Mouse (Mus musculus) induced T-regulatory cell, adult 2 months (primary cell): ENCODE results near the gene Zfp710.

Experiments
- DNase-seq: peaks from one replicate; pipeline ENCODE4 v3.0.0-alpha.2; 2012; ENCODE audit warnings: low read depth

Gene Zfp710

DNA sequence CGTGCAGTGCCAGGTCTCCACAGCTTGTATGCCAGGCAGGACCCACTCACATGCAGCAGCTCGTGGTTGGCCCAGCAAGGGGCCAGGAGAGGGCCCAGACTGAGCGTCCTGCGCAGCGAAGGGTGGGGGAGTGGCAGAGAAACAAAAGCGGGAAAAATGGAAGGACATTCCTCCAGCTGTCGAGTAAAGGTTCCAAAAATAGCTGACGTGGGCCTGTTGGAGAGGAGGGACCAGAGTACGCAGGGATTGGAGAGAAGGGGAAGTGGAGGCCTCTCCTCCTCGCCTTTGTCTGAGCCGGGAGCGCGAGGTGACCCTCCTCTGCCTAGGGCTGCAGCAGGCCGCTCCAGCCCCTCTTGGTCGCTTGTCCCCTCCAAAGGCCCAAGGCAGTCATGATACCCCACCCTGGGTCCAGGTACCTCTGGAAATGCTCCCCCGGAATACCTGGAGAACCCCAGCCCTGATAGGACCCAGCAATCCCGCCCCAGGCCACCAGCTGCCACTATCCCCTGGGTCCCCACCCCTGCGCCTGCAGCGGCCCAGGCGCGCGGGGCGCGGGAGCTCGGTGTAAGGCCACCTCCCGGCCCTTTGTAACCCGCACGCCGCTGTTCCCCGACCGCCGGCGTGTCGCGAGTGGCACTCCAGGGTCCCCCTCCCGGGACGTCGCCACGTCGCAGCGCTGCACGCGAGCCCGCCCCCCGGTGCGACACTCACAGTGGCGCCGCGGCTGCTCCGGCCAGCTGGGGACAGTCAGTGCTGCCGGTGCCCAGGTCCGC, 90.0 kb downstream of the Zfp710 start:
- DNase-seq, result no peak

- DNase-seq, result peak; percentile 87
Measured at GRCm38 (mm10) chr7:80115224-80115590, 90.6 kb downstream of the Zfp710 start, which contains the start of gene Idh2. Gene Idh2, minus strand, starts transcription at chr7:80115392.

- DNase-seq, result no peak
Measured at GRCm38 (mm10) chr7:80116158-80116557, 91.5 kb downstream of the Zfp710 start.

DNA sequence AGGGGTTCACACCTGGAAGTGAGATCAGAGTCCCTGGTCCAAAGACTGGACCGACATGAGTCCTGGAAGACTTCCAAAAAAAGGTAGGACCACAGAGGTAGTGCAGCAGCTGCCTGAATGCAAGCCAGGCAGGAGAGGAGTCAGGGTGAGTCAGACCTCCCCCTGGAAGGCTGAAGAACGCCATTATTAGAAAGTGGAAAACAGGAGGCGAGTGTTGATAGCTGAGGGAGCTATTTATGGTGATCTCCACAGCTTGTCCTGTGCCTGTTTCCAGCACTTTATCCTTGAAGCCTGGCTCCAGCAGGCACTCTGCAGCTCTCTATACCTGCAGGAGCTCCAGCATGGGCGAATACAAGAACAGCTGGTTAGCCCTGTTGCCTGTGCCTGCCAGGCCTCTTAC, 94.6 kb downstream of the Zfp710 start:
- DNase-seq, result no peak

DNA sequence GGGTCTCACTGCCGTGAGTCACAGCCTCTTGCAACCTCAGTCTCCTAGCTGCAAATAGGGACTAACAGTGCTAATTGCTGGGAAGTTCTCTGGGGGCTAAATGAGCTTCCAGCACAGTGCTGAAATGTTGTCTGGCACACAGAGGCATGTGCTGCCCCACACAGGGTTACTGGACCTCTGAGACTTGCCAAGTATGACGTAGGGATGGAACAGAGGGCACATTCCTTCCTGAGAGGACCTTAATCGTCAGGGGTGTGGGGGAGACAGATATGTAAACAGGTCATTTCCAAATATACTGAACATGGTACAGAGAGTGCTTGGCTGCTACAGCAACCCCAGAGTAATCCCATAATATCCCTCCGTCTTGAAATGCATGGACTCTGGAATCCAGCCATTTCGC, 96.5 kb downstream of the Zfp710 start:
- DNase-seq, result no peak

GRCm38 (mm10) chr7:80123115-80123514, 98.5 kb downstream of the Zfp710 start:
- DNase-seq, result peak; percentile 49

DNA sequence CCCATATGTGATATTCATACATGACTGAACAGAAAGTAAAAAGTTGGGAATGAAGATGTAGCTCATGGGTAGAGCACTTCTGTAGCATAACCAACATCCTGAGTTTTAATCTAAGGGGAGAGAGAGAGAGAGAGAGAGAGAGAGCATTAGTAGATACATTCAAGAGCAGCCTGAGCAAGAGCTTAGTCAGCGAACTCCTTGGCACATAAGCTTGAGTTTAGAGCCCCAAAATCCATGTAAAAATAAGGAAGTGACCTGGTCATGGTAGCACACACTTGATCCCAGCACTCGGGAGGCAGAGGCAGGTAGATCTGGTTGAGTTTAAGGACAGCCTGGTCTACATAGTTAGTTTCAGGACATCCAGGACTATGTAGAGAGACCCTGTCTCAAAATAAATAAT, 99.1 kb downstream of the Zfp710 start:
- no peak for DNase-seq

GRCm38 (mm10) chr7:80129278-80129677, 104.7 kb downstream of the Zfp710 start:
- no peak for DNase-seq

DNA sequence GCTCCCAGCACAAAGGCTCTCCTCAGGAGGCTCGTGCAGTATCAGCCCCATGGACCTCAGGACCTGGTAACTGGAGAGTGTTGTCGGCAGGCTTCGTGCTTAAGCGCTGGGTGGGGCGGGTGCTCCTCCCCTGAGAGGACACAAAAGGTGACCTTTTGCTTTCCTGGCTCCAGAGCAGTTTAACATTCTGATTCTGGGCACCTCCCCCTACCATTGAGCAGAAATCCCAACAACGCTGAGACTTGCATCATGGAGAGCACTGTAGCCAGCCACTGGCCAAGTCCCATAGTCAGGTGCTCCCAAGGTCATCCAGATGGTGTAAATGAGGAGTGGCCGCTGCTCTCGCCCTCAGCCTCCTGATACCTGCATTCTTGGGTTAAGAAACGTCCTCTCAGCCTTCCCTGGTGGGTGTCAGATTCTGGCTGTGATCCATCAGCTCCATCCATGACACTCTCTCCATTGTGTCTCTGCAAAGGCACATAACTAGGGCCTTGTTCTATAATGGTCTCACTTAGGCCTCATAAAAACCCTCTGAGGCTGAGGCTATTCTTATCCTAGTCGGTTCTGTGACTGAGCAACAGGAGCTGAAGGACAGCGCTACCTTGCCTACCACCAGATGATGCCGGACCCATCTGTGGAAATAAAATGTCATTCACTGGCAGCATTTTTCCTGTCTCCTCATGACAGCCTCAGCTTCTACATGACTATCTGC, 105.9 kb downstream of the Zfp710 start:
- DNase-seq, result no peak

- DNase-seq, result peak; percentile 44
Measured at GRCm38 (mm10) chr7:80131315-80131714, 106.7 kb downstream of the Zfp710 start.

DNA sequence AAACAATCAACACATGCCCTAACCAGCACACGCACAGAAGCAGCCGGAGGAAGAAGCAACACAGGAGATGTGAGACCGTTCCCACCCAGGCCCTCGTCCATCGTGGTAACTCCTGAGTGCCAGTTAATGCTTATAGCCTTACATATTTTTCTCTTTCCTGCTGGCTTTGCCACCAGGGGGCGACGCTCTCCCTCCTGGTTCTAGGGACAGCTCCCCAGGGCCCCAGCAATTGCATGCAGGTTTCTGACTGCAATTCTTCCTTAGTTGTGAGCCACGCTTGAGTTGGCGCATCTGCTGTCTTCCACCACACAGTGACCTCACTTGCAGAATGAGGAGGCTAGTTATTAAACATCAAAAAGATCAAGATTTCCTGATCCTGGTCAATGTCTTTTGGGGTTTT, 107.9 kb downstream of the Zfp710 start:
- DNase-seq, result peak; percentile 87

DNA sequence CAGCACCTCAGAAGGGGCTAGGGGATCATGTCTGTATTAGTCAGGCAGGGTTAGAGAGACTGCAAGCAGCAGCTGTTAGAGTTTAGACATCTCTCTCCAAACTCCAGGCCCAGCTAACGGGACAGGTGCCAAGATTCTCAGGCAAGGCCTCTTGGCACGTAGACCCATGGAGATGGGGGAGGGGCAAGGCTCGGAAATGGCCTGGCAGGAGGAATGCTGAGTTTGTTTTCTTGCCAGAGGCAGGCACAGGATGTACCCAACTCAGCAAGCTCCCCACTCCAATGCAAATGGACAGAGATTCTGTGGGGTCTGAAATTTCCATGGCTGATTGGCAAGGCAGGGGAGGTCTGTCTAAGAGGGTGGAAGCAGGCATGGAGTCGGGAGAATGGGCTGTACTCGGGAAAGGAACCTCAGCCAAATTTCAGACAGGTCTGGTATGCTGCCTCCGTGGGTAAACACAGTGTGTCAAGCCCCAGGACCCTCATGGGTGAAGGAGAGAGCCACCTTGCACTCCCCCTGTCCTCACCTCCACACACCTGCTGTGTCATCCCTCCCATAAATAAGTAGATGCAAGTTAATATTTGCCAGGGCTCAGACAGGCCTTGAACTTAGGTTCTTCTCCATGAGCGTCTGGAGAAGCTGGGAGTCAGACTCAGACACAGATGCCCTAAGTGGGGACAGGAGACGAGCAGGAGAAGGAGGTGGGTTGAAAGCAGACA, 110.0 kb downstream of the Zfp710 start:
- no peak for DNase-seq

DNA sequence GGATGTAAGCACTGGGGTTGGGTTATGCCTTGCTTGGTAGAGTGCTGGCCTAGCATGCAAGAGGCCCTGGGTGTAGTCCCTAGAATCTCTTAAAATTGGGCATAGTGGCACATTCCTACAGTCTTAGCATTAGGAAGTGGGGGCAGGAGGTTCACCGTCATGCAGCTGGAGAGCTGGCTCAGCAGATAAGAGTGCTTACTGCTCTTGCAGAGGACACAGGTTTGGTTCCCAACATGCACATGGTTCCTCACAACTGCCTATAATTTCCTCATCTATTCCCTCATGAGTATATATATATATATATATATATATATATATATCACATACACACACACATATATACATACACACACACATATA, 110.5 kb downstream of the Zfp710 start:
- DNase-seq, result no peak

DNA sequence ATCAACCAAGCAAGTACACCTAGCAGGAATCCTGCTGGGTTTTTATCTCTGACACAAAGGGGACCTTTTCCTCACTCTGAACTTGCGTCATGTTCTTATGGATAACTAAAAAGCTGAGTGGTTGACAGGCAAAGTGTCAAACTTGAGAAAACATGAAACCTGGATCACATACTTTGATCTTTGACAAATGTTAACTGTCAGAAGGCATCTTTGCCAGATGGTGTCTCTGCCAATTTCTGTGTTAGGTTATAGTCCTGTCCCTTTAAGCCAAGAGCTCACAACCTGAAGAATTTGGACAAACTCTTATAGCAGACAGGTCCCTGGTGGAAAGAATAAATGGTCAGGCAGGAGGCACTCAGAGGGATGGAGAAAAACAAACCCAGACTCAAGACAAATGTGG, 113.8 kb downstream of the Zfp710 start:
- no peak for DNase-seq

DNA sequence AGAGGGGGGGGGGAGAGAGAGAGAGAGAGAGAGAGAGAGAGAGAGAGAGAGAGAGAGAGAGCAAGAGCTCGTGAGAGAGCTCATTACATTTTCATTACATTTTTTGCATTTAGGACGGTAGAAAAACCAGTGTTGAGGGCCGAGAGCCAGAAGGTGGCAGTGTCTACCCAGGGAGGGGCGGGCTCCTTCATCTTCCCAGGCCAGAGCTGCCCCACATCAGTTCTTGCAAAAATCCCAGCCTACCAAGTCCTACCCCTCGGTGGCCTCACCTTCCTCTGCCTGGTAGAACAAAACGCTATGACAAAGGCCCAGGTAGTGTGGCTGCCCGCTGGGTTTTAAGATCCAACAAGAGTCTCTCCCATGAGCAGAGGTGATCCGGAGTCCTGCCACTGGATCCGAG, 116.2 kb downstream of the Zfp710 start:
- DNase-seq, result peak; percentile 84
